Mouse (Mus musculus) erythroblast, embryonic 14.5 days (primary cell): ENCODE data around the gene Nsun5.

Source experiments
- GATA1 ChIP-seq: IDR thresholded peaks from 2 replicates; pipeline ENCODE4 v1.6.1; 2012; ENCODE audit warnings: low read length, inconsistent platforms, mixed read lengths
- TAL1 ChIP-seq: IDR thresholded peaks from 3 replicates; pipeline ENCODE4 v1.6.1; 2012; ENCODE audit warnings: low read length, inconsistent platforms, mixed read lengths

GRCm38 (mm10) chr5:135400244-135400643 lies 30.5 kb downstream of the Nsun5 start:
- no peak for TF ChIP-seq GATA1
- TF ChIP-seq TAL1, result no peak
